Mouse (Mus musculus): Measurements from ENCODE around the gene Pkp1.

The Pkp1 gene

DNA sequence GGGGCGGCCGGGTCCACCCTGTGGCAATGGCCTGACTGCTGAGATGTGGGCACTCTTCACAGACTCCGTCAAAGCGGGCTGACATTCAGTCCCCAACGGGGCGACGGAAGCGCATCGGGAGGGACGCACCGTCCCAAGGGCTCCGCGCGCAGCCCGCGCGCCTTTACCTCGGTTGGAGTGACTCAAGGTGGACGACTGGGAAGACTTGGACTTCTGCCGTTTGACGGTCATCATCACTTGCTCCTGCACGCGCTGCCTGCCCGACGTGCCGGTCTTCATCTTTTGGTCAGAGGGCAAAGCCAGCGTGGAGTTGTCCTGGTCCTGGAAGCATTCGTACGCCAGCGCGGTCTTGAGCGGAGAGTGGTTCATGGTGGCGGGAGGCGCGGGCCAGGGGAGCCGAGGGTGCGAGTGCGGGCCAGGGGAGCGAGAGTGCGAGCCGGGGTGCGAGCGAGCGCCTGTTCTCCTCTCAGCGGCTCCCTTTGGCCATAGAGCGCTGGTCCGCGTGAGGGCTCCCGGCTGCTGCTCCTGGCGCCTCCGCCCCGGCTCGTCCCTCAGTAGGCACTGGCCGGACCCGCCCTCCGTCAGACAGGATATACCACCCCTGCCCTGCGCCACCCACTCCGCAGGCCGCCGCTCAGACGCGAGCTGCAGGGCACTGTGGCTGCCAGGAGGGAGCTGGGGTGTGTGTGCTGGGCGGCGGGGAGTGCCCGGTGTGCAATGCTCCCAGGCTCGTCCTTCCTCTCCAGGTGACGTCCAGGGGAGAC lies at the start of gene Pkp1:
Gene Pkp1 (minus strand): TSS at position 564 of the 764 bp plus-strand sequence.
- DNase-seq (ENCODE audit: low spot score): peak; percentile 67

DNA sequence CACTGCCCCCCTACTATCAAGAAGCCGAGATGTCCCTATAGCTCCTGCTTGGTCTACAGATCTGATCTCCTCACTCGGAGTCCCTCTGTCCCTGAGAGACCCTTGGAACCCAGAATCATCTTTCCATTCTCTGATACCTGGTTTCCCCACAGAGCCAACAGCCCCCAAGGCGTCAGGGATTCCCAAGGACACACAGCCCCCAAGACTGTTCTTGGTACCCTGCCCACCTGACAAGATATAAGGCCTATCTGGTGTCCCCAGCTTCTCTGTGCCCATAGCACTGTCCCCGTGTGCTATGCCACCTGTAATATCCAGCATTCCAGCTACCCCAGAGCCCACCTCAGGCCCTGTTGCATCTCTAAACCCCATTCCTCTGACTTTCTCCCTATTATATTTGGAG lies 48.7 kb upstream of the Pkp1 start:
- no peak for DNase-seq (ENCODE audit: low spot score)

DNA sequence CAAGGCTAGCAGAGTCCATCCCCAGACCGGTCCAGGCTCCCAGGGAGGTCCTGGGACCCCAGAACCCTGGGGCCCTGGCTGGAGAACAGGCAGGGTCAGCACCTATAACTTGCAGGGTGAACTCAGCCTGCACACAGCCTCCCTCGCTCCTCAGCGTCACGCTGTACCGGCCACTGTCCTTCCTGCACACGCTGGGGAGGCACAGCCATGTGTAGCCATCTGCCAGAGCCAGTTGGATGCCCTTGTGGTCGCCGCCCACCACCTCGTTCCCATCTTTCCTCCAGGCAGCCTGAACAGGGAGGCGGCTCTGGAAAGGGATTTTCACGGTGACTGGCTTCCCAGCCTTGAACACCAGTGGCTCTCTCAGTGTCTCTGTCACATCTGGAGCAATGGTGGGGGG lies 45.6 kb upstream of the Pkp1 start:
- no peak for DNase-seq (ENCODE audit: low spot score)

DNA sequence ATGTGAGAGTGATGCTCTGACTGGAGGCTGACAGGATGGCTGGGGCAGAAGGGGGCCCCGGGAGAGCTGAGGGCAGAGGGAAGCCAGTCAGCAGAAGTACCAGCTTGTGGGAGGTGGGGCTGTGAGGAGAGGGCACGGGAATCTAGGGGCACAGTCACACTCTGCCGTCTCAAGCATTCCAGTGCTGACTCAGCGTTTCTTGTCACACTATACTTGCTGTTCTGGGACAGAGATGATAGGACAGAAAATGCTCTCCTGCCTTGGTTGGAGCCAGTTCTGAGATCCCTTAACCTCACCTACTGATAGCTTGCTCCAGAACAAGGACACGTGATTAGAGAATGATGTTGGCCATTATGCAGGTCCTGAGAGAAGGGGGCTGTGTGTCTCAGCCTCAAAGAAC lies 44.2 kb upstream of the Pkp1 start:
- no peak for DNase-seq (ENCODE audit: low spot score)

DNA sequence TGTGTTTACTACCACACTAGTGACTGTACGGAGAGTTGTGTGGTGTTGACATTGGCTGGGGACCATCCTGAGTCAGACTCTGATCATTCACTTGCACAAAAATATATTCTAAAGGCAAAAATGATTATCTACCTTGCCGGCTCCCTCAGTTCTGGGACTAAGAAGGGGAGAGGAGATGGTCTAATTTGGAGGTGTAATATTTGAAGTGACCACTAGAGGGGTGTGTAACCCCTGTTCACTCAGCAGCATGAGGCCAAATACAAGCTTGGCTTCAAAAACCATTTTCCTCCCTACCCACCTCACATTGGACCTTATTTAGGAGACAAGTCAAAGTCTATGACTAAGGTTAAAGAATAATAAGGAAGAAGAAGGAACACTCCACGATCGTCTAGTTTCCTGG lies 39.5 kb upstream of the Pkp1 start:
- no peak for DNase-seq (ENCODE audit: low spot score)

DNA sequence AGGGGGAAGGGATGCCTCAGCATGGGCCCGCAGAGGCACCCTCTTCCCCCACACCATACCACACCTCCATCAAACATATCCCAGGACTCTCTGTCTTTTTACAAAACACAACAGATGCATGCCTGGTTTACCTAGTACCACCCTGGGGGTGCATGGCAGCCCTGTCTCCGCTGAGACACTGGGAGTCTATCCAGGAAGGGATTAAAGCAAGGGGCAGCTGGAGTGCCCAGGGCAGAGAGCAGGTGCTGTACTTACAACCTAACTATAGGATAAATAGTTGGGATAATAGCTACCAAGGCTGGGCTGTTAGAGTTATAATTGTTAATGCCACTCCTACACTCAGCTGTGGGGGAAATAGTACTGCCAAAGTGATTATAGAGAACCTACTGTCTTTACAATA lies 29.9 kb upstream of the Pkp1 start:
- DNase-seq (ENCODE audit: low spot score): no peak

DNA sequence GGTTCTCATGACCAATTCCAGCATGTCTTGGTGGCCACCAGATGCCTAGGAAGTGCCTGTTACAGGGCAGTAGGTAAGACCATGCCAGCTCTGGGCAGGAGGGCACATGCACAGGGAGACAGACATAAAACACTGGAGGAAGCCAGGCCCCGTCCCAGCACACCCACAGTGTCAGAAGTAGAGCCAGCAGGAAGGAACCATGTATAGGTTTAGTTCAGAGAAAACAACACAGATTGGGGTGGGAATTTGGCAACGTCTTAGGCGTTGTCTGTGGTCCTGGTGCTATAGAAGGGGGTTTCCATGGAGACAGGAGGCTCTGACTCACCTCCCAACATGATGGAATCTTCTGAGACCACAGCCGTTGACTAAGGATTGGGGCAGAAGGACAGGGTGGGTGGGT lies 27.2 kb upstream of the Pkp1 start:
- no peak for DNase-seq (ENCODE audit: low spot score)

DNA sequence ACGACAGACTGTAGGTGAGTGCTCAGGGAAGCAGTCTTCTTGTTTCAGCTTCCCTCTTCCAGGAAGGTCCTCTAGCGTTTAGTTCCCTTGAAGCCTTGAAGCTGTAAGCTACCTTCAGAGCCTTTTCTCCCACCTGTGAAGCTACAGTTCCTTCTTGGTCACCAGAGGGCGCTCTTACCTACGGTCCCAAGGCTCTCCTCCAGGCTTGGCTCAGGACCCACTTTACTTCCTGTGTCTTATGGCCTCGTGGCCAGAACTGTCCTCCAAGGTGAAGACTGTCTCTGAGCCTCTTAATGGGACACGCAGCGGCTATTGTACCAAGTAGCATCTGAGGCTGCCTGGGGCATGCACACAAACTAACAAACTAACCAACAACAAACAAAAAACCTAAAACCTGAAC lies 26.7 kb upstream of the Pkp1 start:
- peak; percentile 64 for DNase-seq (ENCODE audit: low spot score)

DNA sequence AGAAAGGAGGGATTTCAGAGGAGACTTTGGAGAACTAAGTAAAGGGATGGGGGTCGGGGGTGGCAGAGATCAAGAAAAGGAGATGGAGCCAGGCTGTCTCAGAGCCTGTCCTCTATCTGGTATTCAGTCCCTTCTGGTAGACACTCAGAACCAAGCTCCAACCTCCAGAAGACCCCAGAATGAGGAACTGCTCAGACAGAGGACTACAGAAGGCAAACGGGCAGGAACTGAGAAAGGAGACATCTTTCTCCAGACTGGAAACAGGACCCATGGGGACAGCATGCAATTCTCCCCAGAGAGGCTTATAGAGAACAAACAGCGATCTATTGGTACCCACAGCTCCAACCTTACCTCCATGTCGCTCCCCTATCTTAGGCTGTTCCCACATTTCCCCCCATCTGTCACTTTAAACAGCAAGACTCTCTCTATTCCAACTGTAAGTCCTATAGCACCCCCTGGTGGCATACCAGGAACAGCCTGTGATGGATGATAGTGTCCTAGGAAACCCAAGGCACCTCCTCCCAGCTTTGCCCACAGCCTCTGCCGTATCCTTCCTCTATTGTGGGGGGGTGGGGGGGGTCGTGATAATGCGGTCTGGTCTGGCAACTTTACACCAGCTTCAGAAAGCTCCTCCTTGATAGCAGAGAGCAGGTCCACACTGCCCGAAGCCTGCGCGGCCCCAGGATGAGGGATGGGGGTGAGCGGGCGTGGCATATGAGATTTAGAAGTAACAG lies 25.7 kb upstream of the Pkp1 start:
- peak; percentile 86 for DNase-seq (ENCODE audit: low spot score)

DNA sequence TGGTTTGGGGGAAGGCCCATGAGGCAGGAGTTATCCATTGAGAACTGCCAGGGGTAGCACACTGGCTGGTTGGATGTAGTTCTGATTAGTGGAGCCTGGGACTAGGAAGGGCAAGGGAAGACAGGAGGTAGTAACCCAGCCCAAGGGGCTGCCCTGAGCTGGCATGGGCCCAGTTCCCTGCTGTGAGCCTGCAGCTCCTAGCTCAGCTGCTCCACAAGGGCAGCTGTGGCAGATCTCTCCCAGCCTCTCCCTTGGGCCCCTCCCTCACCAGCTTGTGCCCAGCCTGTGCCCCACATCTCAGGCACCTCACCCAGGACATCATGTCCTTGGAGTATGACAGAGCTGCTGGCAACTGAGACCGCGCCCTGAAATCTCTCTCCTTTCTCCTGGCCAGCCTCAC lies 24.7 kb upstream of the Pkp1 start:
- DNase-seq (ENCODE audit: low spot score): no peak

DNA sequence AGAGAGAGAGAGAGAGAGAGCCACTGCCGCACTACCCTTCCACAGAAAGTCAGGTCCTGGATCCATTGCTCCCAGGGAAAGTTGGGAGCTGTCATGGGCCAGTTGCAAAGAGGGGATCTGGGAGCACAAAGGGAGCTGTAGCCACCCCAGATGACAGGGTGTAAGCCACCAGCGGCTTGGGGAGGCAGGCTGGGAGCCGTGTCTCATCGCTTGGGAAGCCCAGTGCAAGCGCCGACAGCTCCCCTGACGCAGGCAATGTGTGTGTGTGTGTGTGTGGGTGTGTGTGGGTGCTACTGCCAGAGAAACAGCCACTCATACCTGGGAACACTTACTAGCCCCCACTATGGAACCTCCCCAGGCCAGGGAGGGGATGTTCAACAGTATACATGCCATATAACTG lies 23.1 kb upstream of the Pkp1 start:
- DNase-seq (ENCODE audit: low spot score): peak; percentile 27

DNA sequence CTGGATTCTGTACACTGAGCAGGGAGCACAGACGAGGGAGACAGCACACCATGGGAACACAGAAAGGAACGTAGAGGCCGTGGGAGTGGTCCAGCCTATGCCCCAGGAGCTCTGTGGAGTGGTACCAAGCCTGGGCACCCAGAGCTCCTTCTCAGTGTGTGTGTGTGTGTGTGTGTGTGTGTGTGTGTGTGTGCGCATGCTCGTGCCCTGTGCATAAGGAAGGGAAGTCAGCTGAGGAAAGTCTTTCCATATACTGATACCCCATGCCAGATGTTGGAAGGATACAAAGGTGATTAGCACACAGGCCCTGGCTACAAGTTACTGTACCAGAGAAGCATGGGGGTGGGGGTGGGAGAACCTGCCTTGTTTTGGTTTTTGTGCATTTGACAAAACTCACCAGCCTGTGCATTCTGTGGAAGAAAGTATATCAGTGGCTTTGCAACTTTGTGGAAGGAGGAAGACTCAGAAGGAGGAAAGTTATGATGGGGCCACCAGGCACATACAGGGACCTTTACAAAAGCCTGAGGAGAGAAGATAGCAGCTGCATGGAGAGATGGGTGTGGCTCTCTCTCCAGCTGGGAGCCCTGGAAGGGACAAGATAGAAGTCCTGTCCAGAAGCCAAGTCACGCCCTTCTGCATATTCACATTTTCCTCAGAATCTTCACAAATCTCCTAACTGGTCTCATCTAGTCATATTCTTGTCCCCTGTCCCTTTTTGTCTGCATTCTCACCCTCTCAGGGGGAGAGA lies 22.4 kb upstream of the Pkp1 start:
- DNase-seq (ENCODE audit: low spot score): peak; percentile 14

DNA sequence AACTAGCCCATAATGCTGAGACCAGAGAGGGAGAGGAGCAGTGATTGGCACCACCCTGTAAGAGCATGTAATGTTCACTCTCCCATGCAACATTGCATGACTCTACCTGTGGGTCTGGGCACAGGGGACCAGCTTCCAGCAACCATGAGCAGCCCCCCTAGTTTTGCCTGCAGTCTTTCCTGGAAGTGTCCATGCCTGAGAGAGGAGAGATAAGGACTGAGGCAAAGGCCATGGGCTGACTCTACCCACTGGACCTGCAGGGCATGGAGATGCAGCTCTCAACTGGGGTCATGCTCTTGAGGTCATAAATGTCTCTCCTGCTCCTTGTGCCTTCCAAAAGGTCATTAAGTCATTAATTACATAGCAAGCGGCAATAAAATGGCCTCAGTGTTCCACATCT lies 17.1 kb upstream of the Pkp1 start:
- no peak for DNase-seq (ENCODE audit: low spot score)

DNA sequence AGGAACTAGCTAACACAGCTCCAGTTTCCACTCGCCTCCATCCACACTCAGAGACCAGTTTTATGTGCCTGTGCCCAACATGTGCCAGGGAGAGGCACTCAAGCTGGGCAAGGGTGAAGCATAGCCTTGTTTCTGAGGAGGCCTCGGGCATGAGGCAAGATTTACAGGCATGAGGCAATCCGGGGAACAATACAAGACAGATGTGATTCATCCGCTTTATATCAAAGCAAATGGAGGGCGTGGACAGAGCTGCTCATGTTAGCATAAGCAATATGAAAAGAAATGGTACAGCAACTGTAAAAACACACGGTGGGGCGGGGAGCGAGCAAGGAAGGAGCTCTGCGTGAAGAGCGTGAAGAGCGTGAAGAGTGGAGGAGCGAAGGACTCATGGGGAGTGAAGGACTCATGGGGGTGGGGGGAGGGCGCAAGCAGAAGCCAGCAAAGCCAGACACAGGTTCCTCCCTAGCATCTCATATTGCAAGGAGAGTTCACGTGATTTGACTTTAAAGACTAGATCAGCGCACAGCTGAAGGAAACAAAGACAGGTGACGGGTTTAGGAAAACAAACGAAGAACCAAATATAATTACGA lies 14.8 kb upstream of the Pkp1 start:
- DNase-seq (ENCODE audit: low spot score): peak; percentile 11

DNA sequence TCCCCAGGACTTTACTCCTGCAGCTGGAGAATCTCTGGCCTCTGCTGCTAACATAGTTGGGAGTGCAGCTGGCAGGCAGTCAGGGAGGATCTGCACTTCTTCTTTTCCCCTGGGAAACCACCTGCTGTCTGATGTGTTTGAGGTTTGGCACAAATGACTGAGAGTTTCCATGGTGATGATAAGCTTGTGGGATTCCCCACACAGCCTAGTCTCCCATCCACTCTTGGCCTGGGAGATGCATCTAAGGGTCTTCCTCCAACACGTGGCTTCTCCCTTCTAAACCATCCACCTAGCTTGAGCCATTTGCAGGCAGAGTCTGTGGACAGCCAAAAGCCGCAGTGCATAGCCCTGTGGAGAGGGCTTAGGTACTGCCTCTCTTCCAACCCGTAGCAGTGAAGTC lies 10.9 kb upstream of the Pkp1 start:
- DNase-seq (ENCODE audit: low spot score): no peak

DNA sequence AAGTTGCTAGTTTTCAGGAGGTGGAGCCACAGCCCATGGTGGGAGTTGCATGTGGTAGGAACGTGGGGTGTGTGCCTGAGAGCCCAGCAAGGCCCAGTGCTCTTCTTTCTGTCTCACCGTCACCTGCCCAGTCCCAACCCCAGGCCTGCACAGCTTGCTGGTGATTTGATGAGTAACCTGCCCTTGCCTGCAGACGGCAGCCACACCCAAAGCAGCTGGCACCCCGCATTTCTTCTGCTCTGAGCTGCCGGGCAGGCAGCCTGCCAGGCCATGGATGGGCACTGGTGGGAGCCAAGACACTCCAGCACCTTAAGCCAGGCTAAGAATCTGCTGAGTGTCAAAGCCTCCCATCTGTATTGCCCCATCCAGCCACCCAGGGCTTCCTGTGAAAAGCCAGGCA lies 6.8 kb upstream of the Pkp1 start:
- DNase-seq (ENCODE audit: low spot score): peak; percentile 40

DNA sequence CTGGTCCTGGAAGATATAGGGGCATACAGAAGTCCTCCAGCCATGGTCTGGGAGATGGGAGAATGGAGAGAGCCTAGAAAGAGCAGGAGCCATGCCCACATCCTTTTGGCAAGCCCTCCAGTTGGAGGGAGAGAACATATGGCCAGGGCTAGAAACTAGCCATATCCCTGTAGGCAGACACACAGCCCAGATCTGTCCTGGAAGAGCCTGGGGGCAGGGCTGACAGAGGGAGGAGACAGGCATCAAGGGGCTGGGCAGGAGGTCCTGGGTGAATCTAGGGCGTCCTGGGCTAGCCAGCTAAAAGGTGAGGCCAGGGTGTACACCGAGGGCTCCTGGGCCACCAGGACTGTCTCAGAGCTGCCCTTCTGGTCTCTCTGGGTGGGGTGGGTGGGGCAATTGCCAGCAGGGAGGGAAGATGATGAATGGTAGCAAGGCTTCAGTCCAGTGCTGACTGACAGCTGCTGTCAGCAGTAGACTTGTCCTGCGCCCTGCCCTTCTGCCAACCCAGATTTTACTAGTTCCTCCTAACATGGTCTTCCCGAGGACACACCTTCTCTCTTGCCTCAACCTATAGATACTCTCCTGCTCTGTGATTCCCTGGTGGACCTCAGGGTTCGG lies 5.5 kb upstream of the Pkp1 start:
- no peak for DNase-seq (ENCODE audit: low spot score)

DNA sequence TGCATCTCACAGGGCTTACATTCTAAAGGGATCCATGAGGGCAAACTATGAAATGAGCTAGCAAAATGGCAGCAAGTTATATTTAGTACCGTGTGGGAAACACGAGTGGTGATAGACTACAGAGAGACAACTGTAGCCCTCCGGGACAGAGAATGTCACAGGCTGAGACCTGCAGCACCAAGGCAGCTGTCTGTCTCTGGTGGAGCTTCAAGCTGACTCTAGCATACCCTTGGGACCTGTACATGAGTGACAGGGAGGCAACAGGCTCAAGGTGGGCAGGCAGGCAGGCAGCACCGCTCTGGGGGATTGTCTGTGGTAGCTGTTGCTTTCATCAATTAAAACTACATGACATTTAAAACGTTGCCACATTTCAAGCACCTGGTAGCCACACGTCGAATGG lies 4.2 kb upstream of the Pkp1 start:
- DNase-seq (ENCODE audit: low spot score): no peak

DNA sequence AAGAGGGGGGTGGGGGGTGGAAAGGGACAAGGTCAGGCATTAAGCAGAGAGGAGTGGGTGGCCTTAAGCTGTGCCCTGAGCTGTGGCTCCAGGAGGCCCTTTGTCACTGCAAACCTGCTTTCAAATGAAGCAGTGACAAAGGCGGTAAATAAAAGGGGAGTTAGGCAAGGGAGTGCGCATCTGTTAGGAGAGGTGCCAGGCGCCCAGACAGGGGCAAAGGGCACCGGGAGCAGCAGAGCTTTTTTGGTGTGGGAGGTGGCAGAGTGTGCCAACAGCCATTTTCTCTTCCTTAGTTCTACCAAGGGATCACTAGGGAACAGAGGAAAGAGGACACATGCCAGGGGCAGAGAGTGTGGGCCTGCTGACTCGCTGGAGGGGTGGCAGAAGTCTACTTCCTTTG lies 1.8 kb downstream of the Pkp1 start:
- DNase-seq (ENCODE audit: low spot score): no peak

DNA sequence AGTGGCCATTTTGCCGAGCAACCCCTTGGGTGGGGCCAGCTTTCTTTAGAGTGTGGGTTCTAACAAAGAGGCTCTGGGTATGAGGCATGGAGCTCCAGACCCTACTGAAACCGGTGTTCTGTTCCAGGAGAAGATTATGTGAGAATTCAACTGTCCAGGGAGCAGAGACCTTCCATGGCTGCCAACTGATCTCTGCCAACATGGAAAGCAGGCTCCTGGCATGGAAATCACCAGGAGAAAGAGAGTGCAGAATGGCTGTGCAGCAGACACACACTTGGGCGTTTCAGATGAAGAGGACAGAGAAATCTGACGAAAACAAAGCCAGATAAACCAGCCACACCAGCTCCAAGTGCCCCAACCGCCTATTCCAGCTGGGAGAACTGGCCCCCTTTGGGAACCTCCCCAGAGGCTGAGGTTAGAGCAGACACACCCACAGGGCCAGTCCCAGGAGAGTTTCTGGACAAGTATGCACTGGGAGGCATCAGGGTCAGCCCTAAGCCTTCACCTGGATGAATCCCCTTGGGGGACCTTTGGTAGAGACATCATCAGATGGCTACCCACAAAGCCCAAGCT lies 2.4 kb downstream of the Pkp1 start:
- DNase-seq (ENCODE audit: low spot score): peak; percentile 15

DNA sequence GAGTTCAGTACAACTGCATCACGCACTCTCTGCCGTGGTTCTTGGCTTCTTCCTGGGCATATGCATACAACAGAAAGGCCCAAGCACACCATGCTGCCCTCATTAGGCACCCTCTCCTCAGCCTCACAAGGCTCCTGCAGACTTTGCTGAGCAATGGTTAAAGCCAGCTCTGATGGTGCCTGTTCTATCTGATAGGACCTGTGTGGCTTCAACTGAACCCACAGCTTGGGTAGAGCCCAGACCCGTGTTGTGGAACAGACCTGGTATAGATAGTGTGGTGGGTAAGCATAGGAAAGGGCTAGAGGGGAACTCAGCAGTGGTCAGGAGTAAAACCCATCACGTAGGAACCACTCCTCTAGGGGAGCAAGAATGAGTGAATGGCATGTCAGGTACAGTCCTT lies 5.3 kb downstream of the Pkp1 start:
- no peak for DNase-seq (ENCODE audit: low spot score)

DNA sequence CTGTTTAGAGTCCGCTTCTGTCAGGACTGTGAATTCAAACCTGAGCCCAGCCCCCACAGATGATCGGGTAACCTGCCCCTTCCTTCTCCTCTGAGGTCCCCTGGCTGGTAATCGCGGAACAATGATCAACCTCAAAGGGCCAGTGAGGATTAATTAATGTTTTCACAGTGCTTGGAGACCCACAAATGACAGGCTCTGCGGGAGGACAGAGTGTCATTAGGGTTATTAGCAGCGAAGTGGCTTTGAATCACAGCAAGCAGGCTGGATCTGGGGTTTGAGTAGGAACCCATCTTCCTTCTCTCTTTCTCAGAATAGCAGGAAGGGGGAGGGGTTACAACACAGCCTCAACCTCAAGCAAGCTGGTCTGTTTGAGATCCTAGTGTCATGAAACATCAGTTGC lies 9.6 kb downstream of the Pkp1 start:
- no peak for DNase-seq (ENCODE audit: low spot score)

Data from urinary bladder, postnatal 14 days (tissue).